Mouse (Mus musculus) WW6 (cell line): ENCODE measurements at regions not wholly inside any gene's neighbourhood (a gene's known extent, or its start where the extent isn't known, plus 50 kb on each side); places are given as distances from the start of the nearest gene placed in this dataset.

ENCODE experiments used
- DNase-seq: peaks from one replicate; pipeline ENCODE4 v3.0.0-alpha.2; 2013; ENCODE audit warnings: low read depth, low spot score

GRCm38 (mm10) chr1:113210095-113210494, 1345.4 kb upstream of the Dsel start:
- no peak for DNase-seq

- no peak for DNase-seq
Measured at GRCm38 (mm10) chr1:113204019-113204418, 1339.3 kb upstream of the Dsel start.

GRCm38 (mm10) chr1:113194116-113194812, 1329.5 kb upstream of the Dsel start:
- DNase-seq = no peak

GRCm38 (mm10) chr1:113163173-113163572, 1298.5 kb upstream of the Dsel start:
- DNase-seq = no peak
